Mouse (Mus musculus) layer of hippocampus, adult 2 months (tissue): ENCODE results near the gene Tmem267. TPM values are rescaled to one million over a fixed set of nuclear protein-coding genes. Genes with fewer than 3 reads are reported as not detected.
"Not testable (repeated sequence)": the region's sequence is repeated elsewhere in the genome, so short reads cannot be mapped to it uniquely, and the experiment has no call there.

Source experiments
- DNase-seq, 2 experiments: peaks; one replicate each; pipeline ENCODE4 v3.0.0; 2022; ENCODE audit warnings: low spot score in 2 of 2
- H3K27ac ChIP-seq: fragments of 200-600 bp; 2 replicates; pipeline ENCODE4 v1.8.1; 2022
- H3K4me3 ChIP-seq: fragments of 200-600 bp; 2 replicates; pipeline ENCODE4 v1.8.1; 2022; ENCODE audit warnings: mild to moderate bottlenecking
- CTCF ChIP-seq: fragments of 200-600 bp; conservative IDR thresholded peaks from 2 replicates; pipeline ENCODE4 v1.8.1; 2022; ENCODE audit warnings: antibody characterized with exemption, mild to moderate bottlenecking, moderate library complexity
- long read RNA-seq, 2 experiments: library from polyadenylated mRNA; stranded (forward); transcript quantifications; one replicate each; pipeline ENCODE4 v2.0.0; 2021; ENCODE audit warnings: borderline mapping rate in 2 of 2
- total RNA-seq, 2 experiments: library from RNA; stranded (reverse); gene quantifications; 2 replicates each; pipeline ENCODE4 v1.2.3; 2021

Tmem267 gene
- 10 to 100 TPM; 26.8 to 32.2 TPM for total RNA-seq
- long read RNA-seq, experiment 1, partial matches to known transcripts, result 0 of 9 reads
- long read RNA-seq, experiment 1, other reads (novel, unspliced or antisense), result 9 of 9 reads
- long read RNA-seq, experiment 2, partial matches to known transcripts, result 0 of 12 reads
- long read RNA-seq, experiment 2, other reads (novel, unspliced or antisense), result 12 of 12 reads

DNA sequence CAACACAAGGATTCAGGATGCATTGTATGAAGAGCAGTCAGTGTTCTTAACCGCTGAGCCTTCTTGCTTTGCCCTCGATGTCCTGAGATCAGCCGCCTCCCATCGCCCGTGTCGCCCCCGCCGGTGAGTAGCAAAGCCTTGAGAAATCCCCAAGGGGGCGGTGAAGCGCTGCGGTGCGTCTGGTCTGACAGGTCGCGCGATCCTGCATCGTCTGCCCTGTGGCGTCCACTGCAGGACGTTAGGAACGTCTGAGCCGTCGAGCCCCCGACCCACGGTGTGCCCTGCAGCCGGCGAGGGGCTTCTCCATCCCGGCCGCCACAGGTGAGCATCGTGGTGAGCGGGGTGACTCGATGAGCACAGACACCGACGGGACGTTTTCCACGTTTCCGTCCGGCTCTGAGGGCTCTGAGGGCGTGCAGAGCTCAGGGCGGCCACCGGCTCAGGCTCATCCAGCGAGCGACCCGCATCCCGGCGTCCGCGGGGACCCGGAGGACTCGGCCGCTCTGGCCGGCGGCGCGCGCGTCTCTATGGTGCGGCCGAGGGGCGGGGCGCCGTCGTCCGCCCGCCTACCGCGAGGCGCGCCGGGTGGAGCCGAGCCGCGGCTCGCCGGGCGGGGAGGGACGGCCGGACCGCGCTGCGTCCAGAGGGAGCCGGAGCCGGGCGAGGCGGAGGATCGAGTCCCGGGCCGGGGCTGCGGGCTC is at the start of gene Tmem267, which contains the start of gene 3110070M22Rik:
Gene Tmem267 (plus strand): TSS at position 160 of the 701 bp plus-strand sequence.
Gene 3110070M22Rik (minus strand): TSS at position 504 of the 701 bp plus-strand sequence.
- TF ChIP-seq CTCF, result peak; percentile 68
- DNase-seq, result peak; percentile 81 to 86
- Histone ChIP-seq H3K4me3 (no peak within 1 kb of the TSS), H3K27ac (no peak within 1 kb of the TSS; the same call in 1 of the 2 replicates)

DNA sequence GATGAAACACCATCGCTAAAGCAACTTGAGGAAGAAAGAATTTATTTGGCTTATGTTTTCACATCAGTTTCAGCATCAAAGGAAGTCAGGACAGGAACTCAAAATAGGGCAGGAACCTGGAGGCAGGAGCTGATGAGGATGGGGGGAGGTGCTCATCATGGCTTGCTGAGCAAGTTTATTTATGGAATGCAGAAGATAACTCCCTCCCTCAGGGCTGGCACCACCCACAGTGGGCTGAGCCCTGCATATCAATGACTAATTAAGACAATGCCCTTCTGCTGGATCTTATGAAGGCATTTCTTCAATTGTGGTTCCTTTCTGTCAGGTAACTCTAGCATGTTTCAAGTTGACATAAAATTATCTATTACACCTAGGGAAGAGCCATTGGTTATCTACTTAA is 45.6 kb upstream of the Tmem267 start:
- no peak for DNase-seq
- H3K4me3 ChIP-seq, result no peak overlapping the region
- H3K27ac ChIP-seq, result no peak overlapping the region
- TF ChIP-seq CTCF, result no peak

DNA sequence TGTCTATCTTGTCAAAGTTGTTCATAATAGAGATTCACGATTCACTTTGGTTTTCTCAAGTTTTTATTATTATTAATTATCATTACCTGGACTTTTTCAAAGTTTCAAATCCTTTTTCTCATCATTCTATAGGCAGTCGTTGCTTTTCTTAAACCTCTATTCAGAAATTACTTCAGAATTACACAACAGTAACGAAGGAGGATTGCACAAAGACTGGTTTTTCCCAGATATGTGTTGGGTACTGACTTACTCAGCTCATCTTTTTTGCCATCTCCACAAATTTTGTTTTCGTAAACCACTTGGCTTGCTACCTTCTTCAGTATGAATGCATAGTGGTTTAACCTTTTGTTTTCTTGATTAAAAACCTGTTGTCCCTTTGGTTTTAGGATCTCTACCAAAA is 34.3 kb upstream of the Tmem267 start:
- H3K27ac ChIP-seq, result no peak overlapping the region
- TF ChIP-seq CTCF, result no peak
- no peak overlapping the region for H3K4me3 ChIP-seq
- no peak for DNase-seq

DNA sequence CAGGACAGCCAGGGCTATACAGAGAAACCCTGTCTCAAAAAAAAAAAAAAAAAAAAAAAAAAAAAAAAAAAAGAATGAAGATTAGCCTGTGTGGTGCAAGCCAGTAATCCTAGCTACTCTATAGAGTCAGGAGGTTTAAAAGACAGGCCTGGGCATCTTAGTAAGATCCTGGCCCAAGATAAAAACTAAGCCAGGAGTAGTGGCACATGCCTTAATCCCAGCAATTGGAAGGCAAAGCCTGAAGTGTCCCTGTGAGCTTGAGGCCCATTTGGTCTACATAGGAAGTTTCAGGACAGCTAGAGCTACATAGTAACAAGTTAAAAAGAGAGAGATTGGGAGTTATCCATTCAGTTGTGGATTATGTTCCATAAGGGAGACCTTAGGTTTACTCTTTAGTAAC is 32.8 kb upstream of the Tmem267 start:
- no peak for DNase-seq
- H3K27ac ChIP-seq, result no peak overlapping the region
- no peak for TF ChIP-seq CTCF
- no peak overlapping the region for H3K4me3 ChIP-seq

DNA sequence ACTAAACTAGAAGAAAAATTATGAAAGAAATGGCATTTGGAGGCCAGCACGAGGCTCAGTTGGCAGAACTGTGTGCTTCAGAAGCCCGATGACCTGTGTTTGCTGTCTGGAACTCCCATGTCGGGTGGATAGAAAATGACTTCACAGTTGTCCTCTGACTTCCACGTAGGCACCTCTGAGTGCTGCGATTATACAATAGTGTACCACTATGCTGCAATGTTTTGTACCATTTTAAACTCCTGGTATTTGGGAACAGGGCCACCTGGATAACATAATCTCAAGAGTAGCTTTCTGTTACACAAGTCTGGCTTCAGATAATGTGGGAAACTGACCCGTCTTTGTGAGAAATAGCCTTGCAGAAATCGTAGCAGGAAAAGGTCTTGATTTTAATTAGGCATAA is 31.5 kb upstream of the Tmem267 start:
- H3K4me3 ChIP-seq, result no peak overlapping the region
- TF ChIP-seq CTCF, result no peak
- no peak overlapping the region for H3K27ac ChIP-seq
- no peak for DNase-seq

DNA sequence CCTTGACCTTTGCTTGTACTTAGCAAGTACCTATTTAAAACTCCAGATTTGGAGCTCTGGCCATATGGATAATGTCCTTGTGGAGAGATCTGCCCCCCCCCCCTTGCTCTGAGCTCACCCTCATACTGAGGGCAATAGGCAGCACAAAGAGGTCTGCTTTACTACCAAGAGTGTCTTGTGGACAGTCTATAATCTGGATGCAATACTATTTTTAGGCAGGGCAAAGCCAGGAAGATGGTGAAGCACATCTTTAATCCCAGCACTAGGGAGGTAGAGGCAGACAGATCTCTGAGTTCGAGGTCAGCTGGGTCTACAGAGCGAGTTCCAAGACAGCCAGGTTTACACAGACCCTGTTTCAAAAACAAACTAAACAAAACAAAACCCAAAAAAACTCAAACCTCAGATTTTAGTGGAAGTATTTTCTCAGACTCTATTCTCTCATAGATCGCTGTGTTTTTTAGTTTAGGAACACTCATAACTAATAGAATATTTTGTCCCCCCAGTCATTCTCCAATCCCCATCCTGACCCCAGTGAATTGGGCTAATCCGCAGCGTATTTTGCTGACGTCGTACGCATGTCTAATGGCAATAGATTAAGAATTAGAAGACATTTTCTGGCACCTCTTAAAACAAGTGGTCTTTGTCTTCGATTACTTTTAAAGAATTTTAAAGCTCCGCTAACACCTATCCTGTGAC is 25.8 kb upstream of the Tmem267 start:
- Histone ChIP-seq H3K4me3 (peak overlapping the region; percentile 69), H3K27ac (peak overlapping the region; percentile 93)
- DNase-seq, result no peak
- TF ChIP-seq CTCF, result no peak

DNA sequence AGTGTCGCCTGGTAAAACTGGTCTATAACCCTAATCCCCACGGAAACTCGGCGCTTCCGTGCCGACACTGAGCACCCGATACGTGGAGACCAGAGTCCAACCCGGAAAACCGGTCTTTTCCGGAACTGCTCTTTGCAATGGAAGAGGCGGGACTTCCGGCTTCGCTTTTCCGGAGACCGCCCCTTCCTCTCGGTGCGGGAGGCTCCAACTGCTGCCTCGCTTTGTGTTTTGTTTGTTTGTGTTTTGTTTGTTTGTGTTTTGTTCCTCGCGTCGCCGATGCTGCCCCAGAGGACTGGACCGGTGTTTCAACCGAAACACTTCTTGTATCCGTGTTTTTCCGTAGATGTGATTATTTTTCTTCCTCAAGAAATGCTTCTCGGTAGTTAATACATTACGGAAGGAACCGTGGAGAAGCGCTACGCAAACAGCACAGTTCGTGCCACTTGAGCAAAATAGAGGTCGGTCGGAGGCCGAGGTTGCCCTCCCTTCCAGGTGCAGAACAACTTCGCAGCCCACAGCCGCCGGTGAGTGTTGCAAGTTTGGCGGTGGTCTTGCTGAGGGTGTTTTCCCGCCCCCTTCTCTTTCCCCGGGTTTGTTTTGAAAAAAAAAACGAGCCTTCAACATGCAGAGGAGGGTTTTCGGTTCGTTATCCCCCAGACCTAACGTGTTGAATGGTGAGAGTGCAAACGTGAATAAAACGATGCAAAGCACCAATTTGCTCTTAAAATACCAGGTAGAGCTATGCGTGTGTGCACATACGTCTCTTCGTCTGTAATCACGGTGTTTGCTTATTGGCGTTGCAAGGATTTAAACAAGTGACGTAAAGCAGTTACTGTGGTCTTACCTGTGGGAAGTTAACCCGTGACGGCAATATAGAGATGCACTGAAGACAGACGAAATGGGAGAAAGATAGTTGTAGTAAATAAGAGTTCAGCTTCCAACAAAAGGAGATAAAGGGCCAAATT is 25.0 kb upstream of the Tmem267 start, which contains the start of gene 4833420G17Rik:
Gene 4833420G17Rik (plus strand): TSS at position 173 of the 965 bp plus-strand sequence.
- peak within 1 kb of the TSS; percentile 93 for H3K27ac ChIP-seq
- DNase-seq, result peak; percentile 89 to 92
- no peak for TF ChIP-seq CTCF

DNA sequence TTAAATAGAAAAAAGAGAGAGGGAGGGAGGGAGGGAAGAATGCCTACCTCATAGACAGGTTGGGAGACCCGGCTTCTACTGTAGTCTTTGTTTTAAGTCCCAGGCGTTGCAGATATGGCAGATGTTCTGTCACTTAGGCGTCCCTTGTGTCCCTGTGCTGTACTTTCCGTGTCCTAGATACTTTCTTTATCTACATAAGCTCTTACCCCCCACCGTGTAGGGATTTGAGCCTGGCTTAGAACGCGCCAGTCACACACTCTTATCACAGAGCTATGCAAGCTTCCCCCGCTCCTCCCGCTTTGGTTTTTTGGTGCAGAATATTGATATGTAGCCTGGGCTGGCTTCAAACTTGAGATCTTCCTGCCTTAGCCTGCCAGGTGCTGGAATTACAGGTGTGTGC is 11.2 kb upstream of the Tmem267 start:
- no peak for TF ChIP-seq CTCF
- DNase-seq, result no peak
- H3K27ac ChIP-seq, result no peak overlapping the region
- H3K4me3 ChIP-seq, result no peak overlapping the region

More for the DNA sequence above, 25.0 kb upstream of the Tmem267 start, which contains the start of gene 4833420G17Rik:
- peak within 1 kb of the TSS; percentile 69 for H3K4me3 ChIP-seq

DNA sequence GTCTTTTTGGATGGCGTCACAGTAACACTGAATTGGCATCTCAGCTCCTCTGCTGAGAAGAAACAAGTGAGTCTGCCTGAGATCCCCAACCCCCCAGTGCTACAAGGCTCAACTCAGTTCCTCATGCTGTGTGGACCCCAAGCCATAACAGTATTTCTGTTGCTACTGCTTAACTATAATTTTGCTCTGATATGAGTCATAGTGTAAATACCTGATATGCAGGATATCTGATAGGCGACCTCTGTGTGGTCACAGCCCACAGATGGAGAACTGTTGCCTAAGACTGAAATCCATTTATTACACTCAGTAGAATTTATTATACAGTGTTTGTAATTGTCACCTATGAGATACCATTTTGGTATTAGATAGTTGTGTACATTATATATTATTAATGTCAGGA is 10.1 kb upstream of the Tmem267 start:
- H3K4me3 ChIP-seq, result no peak overlapping the region
- no peak for DNase-seq
- no peak for TF ChIP-seq CTCF
- no peak overlapping the region for H3K27ac ChIP-seq

DNA sequence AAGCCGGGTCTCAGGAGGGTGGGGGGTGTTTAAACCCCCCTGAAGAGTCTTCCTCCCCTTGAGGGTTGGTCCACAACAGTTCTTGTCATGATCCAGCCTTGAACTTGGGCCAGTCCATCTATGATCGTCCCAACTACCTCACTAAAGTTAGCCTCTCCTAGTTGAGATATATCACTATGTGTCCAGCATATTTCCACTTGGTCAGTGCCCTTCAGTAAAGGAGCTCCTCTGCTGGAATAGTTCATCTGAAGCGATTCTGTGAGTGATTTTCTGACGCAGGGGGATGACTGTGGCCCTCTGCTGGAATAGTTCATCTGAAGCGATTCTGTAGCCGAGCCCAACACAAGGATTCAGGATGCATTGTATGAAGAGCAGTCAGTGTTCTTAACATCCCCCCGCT is 485 bp upstream of the Tmem267 start:
- Histone ChIP-seq H3K27ac (no peak overlapping the region; the same call in 1 of the 2 replicates), H3K4me3 (no peak overlapping the region)
- no peak for DNase-seq
- no peak for TF ChIP-seq CTCF

DNA sequence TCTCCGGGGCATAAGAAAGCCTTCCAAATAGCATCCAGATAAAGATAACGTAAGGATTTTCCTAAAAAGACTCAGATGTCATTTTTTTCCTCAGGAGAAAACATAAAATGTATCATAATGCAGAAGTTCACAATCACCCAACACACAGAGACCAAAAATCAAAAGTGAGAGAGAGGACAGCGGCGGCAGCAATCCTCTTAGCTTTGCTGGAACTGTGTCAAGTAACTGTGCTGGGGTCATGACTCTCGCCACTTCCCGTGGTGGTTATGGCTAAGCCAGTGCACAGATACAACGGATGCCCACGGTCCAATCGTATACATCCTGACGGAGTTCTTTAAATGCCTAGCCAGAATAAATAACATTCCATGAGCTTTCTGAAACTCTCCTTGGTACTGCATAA is 4.2 kb downstream of the Tmem267 start:
- DNase-seq, H3K4me3 ChIP-seq, H3K27ac ChIP-seq: not testable (repeated sequence)

DNA sequence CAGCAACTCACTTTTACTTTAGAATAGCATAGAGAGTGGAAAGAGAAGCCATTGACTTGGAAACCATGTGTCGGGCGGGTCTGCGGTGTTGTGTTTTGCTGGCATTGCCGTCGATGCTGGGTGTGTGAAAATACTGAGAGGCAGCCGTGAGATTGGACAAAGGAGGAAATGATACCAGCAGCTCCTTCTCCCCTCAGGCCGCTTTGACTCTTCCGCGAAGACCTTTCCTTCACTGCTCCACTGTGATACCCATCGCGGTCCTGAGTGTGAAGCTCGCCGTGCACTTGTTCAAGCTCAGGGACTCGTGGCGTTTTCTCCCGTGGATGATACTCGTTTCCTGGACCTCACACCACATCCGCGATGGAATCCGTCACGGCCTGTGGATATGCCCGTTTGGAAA is 7.1 kb downstream of the Tmem267 start:
- not testable (repeated sequence) for H3K27ac ChIP-seq, DNase-seq, H3K4me3 ChIP-seq

DNA sequence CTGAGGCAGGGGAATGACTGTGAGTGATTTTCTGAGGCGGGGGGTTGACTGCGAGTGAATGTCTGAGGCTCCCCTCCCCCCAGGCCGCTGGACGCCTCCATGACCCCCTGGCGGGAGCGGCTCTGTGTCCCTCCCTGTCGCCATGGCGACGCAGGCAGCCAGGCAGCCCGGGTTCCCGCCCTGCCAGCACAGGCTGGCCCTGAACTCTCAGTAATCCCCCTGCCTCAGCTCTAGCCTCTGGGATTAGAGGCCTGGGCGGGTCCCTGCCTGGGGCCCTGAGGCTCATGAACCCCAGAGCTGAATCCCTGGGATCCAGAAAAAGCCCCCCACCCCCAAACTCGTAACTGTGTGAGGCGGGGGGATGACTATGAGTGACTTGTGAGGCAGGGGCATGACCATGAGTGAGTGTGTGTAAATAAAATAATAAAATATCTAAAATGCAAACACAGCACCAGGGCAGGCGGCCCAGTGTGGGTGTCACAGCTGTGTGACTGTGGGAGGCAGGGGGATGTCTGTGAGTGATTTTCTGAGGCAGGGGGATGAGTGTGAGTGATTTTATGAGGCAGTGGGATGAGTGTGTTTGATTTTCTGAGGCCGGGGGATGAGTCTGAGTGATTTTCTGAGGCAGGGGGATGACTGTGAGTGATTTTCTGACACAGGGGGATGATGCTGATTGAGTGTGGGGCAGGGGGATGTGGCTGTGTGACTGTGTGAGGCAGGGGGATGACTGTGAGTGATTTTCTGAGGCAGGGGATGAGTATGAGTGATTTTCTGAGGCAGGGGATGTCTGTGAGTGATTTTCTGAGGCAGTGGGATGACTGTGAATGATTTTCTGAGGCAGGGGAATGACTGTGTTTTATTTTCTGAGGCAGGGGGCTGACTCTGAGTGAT is 108.7 kb downstream of the Tmem267 start:
- DNase-seq, H3K4me3 ChIP-seq, H3K27ac ChIP-seq: not testable (repeated sequence)

DNA sequence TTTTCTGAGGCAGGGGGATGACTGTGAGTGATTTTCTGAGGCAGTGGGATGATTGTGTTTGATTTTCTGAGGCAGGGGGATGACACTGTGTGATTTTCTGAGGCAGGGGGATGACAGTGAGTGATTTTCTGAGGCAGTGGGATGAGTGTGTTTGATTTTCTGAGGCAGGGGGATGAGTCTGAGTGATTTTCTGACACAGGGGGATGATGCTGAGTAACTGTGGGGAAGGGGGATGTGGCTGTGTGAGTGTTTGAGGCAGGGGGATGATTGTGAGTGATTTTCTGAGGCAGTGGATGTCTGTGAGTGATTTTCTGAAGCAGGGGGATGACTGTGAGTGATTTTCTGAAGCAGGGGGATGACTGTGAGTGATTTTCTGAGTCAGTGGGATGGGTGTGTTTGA is 110.6 kb downstream of the Tmem267 start:
- not testable (repeated sequence) for H3K27ac ChIP-seq, DNase-seq, H3K4me3 ChIP-seq

DNA sequence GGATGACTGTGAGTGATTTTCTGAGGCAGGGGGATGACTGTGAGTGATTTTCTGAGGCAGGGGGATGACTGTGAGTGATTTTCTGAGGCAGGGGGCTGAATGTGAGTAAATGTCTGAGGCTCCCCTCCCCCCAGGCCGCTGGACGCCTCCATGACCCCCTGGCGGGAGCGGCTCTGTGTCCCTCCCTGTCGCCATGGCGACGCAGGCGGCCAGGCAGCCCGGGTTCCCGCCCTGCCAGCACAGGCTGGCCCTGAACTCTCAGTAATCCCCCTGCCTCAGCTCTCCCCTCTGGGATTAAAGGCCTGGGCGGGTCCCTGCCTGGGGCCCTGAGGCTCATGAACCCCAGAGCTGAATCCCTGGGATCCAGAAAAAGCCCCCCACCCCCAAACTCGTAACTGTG is 111.2 kb downstream of the Tmem267 start:
- not testable (repeated sequence) for DNase-seq, H3K4me3 ChIP-seq

DNA sequence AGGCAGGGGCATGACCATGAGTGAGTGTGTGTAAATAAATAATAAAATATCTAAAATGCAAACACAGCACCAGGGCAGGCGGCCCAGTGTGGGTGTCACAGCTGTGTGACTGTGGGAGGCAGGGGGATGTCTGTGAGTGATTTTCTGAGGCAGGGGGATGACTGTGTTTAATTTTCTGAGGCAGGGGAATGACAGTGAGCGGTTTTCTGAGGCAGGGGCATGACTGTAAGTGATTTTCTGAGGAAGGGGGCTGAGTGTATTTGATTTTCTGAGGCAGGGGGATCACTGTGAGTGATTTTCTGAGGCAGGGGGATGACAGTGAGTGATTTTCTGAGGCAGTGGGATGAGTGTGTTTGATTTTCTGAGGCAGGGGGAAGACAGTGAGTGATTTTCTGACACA is 111.7 kb downstream of the Tmem267 start:
- not testable (repeated sequence) for H3K4me3 ChIP-seq, DNase-seq, H3K27ac ChIP-seq

More for the DNA sequence above, 111.2 kb downstream of the Tmem267 start:
- not testable (repeated sequence) for H3K27ac ChIP-seq
